Mouse (Mus musculus): ENCODE results near the gene Hba-a1.
"Not testable (repeated sequence)": the region's sequence is repeated elsewhere in the genome, so short reads cannot be mapped to it uniquely, and the experiment has no call there.

Hba-a1 gene

DNA sequence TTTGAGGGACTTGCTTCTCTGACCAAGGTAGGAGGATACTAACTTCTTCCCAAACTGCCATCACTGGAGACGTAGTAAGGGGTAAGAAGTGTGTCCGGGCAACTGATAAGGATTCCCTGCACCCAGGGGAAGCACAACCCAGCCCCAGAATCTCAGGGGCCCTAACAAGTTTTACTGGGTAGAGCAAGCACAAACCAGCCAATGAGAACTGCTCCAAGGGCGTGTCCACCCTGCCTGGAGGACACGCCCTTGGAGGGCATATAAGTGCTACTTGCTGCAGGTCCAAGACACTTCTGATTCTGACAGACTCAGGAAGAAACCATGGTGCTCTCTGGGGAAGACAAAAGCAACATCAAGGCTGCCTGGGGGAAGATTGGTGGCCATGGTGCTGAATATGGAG lies 12.9 kb downstream of the Hba-a1 start, which contains the start of gene Hba-a2:
Hba-a2 (plus strand) TSS at position 287 of the 400 bp plus-strand sequence.
- not testable (repeated sequence) for DNase-seq (ENCODE audit: low spot score in 2 of 2)

DNA sequence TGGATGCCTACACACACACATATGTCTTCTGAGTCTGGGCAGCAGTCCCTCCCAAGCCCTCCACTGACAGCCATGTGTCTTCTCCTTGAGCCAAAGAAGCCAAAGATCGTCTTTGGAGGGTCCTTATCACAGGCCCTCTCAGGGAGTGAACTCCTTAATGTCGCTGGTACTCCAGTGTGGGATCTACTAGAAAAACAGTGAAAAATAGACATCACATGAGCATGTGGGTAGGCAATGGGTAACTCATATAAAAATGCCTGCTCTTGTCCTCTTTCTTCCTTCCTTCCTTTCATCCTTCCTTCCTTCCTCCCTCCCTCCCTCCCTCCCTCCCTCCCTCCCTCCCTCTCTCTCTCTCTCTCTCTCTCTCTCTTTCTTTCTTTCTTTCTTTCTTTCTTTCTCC lies 14.1 kb downstream of the Hba-a1 start:
- not testable (repeated sequence) for DNase-seq (ENCODE audit: low spot score in 2 of 2)

DNA sequence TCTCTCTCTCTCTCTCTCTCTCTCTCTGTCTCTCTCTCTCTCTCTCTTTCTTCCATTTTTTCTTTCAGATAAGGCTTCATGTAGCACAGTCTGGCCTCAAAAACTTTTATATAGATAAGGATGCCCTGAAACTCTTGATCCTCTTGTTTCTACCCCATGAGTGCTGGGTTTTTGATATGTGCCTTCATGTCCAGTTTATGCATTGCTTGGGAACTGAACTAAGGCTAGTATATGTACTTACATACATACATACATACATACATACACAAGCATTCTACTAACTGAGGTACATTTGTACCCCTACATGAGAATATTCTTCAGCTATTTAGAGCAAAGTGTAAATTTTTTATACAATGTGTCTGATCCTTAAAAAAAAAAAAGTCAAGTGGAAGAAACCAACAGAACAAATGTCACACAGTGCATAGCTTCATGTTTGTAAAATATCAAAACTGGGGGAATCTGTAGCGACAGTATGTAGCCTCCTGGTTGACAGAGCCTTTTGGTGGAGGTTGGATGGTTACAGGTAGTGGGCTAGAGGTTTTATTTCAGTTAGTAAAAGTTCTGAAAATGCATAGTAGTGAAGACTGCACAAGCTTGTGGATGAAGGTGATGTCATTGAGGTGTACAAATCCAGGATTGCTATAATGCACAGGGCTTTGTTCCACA lies 14.7 kb downstream of the Hba-a1 start:
- no peak for DNase-seq (ENCODE audit: low spot score in 2 of 2)

DNA sequence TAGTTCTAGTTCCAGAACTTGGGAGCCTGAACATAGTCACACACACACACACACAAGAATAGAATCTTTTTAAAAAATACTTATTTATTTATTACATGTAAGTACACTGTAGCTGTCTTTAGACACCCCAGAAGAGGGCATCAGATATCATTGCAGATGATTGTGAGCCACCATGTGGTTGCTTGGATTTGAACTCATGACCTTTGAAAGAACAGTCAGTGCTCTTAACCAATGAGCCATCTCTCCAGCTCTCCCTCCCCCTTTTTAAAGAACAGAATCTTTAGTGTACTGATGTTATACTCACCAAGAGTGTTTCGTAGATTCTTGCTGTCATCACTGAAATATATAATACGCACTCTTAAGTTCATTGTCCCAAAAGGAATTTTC lies 15.2 kb downstream of the Hba-a1 start:
- no peak for DNase-seq (ENCODE audit: low spot score in 2 of 2)

DNA sequence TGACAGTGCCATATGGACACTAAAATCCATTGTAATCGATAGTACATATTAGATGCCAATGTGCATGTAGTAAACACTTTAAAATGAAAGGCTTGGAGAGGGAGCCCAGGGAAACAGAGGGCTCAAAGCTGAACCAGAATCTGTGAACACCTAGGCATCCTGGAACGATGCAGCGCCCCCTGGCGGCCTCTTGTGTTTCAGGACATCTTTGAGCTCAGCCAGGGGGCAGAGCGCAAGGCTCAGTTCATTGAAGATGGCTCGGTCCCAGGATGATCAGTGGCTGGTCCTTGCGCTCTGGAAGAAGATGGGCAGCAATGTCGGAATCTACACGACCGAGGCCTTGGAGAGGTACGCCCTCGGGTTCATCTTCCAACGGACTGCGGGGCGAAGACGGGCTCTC lies 16.6 kb downstream of the Hba-a1 start, which contains the start of gene Hbq1a:
Hbq1a (plus strand) TSS at position 205 of the 400 bp plus-strand sequence.
- DNase-seq (ENCODE audit: low spot score in 2 of 2) = peak in 1 of 2 experiments; percentile 43

DNA sequence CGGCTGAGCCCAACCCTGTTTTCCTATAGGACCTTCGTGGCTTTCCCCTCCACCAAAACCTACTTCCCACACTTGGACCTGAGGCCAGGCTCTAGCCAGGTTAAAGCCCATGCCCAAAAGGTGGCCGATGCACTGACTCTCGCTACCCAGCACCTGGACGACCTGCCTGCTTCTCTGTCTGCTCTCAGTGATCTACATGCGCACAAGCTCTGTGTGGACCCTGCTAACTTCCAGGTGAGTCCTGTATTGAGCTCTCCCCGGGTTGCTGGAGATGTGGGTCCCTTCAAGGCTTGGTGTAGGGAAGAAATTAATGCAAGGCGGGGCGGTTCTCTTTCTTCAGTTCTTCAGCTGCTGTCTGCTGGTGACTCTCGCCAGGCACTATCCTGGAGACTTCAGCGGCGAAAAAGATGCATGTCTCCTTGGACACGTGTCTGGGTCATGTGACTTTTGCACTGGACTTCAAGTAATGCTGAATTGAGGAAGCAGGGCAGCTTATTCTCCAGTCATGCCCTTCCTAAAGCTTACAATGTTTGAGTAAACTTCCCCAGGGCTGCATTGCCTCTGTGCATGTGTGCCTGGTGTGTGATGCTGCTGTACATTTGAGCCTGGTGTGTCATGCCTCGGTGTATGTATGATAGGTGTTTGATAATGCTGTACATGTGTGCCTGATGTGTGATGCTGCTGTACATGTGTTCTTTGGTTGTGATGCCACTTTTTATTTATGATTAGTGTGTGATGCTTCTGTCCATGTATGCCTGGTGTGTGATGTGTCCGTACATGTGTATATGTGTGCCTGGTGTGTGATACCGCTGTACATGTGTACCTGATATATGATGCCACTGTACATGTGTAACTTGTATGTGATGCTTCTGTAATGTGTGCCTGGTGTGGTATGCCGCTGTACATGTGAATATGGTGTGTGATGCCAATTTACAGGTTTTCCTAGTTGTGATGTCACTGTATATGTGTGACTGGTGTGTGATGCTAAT lies 17.3 kb downstream of the Hba-a1 start:
- no peak for DNase-seq (ENCODE audit: low spot score in 2 of 2)

DNA sequence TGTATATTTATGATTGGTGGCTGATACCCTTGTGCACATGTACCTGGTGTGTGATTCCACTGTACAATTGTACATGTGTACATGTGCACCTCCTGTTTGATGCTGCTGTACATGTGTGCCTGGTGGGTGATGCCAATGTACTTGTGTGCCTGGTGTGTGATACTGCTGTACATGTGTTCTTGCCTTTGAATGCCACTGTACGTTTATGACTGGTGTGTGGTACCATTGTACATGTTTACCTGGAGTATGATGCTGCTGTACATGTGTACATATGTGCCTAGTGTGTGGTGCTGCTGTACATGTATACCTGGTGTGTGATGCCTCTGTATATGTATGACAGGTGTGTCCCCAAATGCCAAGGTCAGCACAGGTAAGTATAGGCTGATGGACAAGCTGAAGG lies 18.2 kb downstream of the Hba-a1 start:
- no peak for DNase-seq (ENCODE audit: low spot score in 2 of 2)

DNA sequence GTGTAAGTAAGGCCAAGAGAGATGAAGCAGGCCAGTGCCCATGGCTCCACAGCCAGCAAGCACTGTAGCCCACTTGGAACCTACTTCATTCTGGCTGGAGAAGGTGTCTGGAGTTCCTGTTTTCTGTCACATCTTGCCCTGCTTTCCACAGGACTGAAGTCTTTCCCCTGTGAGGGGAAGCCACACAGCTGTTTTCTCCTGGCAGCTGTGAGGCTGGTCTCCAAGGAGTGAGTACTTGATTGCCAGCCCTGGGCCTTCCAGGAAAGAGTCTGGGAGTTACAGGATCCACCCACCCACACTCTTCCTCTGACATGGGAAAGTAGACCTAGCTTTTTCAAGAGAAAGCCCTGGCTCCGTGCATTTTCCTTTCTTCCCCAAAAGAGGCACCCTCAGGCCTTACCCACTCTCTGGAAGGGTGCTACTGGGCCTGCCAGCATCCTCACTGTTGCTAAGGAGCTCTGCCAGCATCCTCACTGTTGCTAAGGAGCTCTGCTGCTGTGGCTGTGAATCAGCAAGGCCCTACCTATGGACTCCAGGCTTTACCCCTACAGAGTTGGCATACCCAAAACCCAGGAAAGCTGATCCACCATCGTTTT lies 19.6 kb downstream of the Hba-a1 start:
- DNase-seq (ENCODE audit: low spot score in 2 of 2) = peak; percentile 23 to 37

DNA sequence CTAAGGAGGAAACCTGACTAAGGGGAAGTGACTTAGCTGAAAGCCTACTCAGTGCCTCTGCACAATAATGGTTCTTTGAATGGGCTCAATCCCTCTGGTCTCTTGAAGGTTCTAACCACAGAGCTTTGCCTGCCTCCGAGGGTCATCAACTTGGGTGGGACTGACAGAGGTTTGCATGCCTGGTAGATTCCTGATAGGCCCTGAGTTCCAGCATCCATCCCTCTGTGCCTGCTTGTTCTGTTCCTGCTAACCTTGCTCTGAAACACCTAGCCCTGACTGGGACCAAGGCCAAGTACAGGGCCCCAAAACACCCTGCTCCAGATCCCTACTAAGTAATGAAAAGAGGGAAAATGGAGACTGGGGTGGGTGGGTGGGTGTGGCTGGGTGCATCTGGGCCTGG lies 20.1 kb downstream of the Hba-a1 start:
- DNase-seq (ENCODE audit: low spot score in 2 of 2) = no peak

DNA sequence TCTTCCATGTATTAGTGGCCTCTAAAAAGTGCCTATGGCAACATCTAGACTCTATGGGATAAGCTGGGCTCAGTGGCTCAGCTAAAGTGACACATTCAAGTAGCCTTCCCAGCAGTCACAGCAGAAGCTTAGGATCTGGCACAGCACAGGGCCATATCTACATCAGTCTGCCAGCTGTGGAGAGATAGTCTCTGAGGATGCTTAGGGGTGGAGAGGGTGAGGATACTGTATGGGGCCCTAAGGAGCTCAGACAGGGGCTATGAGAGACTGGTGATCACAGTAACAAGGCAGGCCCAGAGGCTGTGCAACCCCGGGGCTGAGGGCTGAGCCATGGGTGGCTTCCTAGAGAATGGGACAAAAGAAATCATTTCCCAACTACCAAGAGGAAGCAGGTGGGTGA lies 23.7 kb downstream of the Hba-a1 start:
- no peak for DNase-seq (ENCODE audit: low spot score in 2 of 2)

DNA sequence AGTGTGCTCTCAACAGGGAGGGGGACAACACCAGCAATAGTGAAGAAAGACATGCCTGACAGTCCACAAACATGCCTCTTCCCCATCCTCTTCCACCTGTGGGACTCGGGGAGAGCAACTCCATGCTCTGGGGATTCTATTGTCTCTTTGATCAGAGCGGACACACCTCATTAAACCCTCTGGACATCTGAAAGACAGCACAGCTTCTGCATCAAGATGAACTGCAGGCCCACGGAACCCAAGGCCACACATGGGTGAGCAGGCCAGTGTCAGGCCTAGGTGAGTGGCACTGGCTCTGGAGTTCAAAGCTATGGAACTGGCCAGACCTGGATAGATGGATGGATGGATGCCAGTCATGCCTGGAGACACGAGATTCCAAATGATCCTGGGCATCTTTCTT lies 26.1 kb downstream of the Hba-a1 start:
- no peak for DNase-seq (ENCODE audit: low spot score in 2 of 2)

DNA sequence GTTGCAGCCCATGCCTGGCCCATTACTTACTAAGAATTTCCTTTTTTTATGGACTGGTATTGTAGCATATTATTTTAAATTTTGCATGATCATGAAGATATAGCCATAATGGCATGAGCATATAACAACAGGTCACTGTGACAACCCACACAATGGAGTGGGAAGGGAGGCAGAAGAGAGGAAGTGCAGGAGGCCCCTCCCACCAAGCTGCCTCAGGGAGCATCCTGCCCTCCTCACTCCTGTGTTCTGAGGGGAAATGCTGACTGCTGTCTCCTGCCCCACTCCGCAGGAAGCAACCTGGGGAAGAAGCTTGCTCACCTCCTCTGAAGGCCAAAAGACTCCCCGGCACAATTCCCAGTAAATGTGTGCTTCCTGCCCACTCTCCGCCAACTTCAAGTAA lies 26.6 kb downstream of the Hba-a1 start:
- no peak for DNase-seq (ENCODE audit: low spot score in 2 of 2)

DNA sequence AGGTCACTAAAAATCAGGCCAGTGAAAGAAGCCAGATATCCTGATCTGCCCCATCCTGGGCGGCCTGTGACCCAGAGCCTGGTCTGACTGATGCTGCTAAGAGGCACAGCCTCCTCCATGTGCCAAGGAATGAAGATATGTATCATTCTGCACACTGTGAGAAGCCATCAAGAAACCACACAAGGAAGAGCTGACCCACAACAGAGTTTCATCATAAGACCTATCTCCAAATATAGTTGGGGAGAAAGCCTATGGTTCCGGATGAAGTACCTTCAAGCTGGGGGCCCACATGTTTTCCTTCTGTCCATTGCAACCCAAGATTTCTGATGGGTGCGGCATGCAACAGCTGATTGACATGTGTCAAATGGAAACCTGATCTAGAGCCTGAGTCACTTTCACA lies 32.7 kb downstream of the Hba-a1 start:
- DNase-seq (ENCODE audit: low spot score in 2 of 2) = no peak

DNA sequence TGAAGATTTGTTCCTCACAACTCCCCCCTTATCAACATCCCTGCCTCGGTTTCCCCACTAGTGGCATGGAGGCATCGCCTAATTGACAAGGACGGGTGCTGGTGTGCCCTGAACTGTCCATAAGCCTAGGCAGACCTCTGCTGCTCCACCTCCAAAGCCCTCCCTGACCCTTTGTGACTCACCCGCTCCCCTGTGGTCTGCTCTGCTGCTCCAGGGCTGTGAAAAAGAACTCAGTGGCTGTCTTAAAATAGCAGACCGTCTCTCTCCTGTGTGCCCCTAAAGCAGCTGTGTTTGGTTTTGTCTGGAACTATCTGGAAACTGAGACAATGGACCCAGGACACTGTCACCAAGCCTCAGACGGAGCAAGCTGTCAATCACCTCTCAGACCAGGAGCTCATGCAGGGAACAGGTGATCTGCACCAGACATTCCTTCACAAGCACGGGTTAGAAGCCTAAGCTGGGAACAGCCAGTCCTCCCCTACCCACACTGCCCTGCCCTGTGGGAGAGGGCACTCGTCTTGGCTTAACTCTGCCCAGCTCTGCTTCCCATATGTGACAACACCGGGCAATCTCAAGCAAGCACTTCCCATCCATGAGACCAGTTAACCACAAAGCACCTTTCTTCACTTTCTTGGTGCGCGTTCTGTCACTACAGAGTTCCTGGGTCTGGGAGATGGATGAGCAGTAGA lies 37.3 kb downstream of the Hba-a1 start:
- no peak for DNase-seq (ENCODE audit: low spot score in 2 of 2)

DNA sequence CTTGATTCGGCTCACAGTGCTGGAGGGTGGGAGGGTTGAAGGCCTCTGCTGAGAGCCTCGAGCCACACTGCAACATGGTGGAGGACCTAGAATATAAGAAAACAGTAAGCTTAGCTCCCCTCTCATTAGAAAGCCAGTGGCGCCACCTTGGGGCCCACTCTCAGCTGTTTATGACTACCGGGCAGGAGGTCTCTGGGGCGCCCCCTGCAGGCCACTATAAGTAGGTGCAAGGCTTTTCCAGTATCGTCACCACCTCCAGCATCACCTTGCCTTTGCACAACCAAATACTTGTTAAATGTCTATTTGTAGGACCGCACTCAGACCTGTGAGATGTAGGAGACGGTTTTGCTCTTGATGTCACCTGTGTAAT lies 37.9 kb downstream of the Hba-a1 start:
- DNase-seq (ENCODE audit: low spot score in 2 of 2) = peak in 1 of 2 experiments; percentile 29

DNA sequence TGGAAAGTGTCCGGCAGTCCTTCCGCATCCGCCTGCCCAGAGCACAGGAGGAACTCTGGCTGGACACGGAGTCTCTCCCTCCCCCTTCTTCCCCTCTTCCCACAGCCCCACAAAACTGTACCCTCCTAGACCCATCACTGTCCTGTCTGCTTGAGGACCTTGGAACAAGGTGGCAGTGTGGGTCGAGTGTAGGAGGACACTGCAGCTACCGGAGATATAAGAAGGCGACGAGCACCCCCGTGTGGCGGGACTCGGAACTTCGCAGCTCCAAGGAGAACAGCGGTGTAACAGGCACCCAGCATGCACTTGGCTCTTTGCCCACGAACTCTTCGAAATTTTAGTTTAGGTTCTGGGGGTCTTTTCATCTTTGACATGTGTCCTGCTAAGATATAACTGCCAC lies 41.3 kb downstream of the Hba-a1 start:
- peak; percentile 67 to 80 for DNase-seq (ENCODE audit: low spot score in 2 of 2)

DNA sequence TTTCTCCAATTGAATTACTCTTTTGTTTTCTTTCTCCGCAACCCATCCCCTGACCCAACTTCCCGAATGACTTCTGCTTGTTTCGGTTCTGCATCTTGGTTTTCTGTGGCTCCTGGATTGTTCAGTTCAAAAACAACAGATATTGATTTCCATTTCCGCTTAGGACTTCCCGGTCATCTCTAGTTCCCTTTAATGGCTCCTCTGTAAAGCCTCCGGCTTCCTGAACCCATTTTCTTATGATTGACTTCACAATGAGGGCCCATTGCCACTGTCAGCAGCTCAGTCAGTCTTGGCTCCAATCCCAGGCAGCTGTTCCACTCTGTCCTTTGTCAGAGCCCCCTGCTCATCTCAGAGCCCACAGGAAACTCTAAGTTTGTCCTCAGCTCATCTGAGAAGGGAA lies 47.8 kb downstream of the Hba-a1 start:
- DNase-seq (ENCODE audit: low spot score in 2 of 2) = peak; percentile 52 to 74

DNA sequence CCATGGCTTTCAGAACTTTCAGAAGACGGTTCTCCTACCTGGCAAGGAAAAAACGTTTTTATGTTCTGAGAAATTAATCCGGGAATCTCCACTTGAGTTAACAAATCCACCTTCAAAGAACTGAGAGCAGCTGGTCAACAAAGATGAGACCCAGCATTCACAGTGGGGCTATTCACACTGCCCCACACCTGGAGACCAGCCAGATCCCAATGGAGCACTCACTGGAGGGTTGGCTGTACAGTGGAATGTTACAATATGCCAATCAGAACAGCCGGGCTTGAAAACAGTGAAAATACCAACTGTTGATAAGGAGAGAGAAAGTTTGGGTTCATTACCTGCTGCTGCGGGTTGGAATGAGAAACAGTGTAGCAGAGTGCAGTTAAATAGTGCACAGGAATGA lies 48.5 kb downstream of the Hba-a1 start:
- no peak for DNase-seq (ENCODE audit: low spot score in 2 of 2)

DNA sequence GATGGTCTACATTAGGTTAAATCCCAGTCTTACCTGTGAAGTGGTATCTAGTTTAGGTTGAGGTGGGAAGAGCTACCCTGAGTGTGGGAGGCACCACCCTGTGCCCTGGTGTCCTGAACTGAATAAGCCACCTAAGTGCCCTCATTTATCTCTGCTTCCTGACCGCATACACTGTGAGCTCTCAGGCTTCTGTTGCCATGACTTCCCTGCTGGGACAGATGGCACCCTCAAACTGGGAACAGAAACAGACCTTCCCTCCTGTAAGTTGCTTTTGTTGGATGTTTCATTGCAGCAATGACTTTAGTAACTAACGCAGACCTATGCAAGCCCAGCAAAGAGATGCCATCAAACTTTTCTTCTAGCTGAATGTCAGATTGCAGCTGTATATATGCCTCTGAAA lies 49.9 kb downstream of the Hba-a1 start:
- DNase-seq (ENCODE audit: low spot score in 2 of 2) = no peak
